Mouse (Mus musculus): Measurements from ENCODE around the gene Rbfox1. TPM values are rescaled to one million over a fixed set of nuclear protein-coding genes. Genes with fewer than 3 reads are reported as not detected.
A peak's percentile ranks its signal among the peaks of the same experiment; 100 is the strongest.

Gene Rbfox1
- polyA plus RNA-seq, 1 experiment from 2014 or later: 103 TPM

DNA sequence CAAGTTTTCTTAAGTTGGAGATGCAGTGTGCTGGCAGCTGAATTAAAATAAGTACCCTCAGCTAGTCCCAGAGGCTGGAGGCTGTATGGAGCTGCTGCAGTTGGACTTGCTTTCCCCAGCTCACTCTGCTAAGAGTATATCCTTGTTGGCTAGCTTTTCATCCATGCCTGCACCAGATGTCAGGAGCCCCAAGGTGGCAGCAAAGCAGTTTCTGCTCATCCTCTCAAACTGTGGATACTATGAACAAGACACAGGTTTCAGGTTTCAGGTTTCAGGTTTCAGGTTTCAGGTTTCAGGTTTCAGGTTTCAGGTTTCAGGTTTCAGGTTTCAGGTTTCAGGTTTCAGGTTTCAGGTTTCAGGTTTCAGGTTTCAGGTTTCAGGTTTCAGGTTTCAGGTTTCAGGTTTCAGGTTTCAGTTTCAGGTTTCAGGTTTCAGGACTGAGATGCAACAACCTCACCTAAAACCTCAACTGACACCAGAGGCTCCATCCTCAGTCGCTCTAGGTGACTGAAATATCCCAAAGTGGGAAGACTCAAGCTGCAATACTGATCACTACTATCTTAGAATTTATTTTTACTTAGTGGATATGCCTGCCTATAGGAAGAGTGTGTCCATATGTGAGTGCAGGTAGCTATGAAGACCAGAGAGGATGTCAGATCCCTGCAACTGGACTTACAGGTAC lies 801.1 kb downstream of the Rbfox1 start:
- Histone ChIP-seq H3K4me1 (replicated peaks) (no peaks in the 10 kb centered on the region), H3K4me3 (replicated peaks) (no peak overlapping the region), H3K36me3 (no peaks in the 10 kb centered on the region), H3K9me3 (no peaks in the 10 kb centered on the region), H3K9ac (replicated peaks) (no peak overlapping the region), H3K27ac (no peak overlapping the region), H3K4me2 (replicated peaks) (no peak overlapping the region), H3K27me3 (no peaks in the 10 kb centered on the region)
- no peak for ATAC-seq
- WGBS: 95% methylated on average over 1 of the region's 1 CpGs

DNA sequence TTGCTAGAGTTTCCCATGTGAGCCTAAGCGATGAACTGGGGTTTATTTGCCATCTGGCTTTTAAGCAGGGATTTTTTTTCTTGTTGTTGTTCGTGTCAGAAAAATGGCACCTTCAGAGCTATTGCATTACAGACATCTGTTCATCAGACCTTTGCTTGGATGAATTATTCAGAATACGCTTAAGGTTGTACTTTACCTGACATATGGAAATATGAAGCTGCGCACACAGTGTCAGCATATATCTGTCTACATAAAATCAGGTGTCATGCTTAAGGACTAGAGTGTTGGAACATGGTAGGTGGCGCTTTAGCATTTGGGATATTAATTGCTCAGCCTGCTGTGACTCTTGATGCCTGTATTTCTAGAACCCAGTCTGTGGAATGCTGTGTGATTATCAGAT lies 819.7 kb downstream of the Rbfox1 start:
- Histone ChIP-seq H3K27me3 (no peaks in the 10 kb centered on the region), H3K9me3 (no peaks in the 10 kb centered on the region), H3K4me2 (replicated peaks) (no peak overlapping the region), H3K4me1 (replicated peaks) (no peaks in the 10 kb centered on the region), H3K9ac (replicated peaks) (no peak overlapping the region), H3K4me3 (replicated peaks) (no peak overlapping the region), H3K36me3 (no peaks in the 10 kb centered on the region), H3K27ac (no peak overlapping the region)
- WGBS: 92% methylated on average over 5 of the region's 5 CpGs
- ATAC-seq: no peak

GRCm38 (mm10) chr16:6712341-6712740 lies 827.2 kb downstream of the Rbfox1 start:
- Histone ChIP-seq H3K4me3 (replicated peaks) (no peak overlapping the region), H3K27ac (no peak overlapping the region), H3K27me3 (no peaks in the 10 kb centered on the region), H3K36me3 (no peaks in the 10 kb centered on the region), H3K4me2 (replicated peaks) (no peak overlapping the region), H3K9ac (replicated peaks) (no peak overlapping the region), H3K4me1 (replicated peaks) (0 out of 2 replicates have a peak, but pooled peaks cover 5% of the 10 kb centered on the region), H3K9me3 (no peaks in the 10 kb centered on the region)
- 93% methylated on average over 1 of the region's 1 CpGs for WGBS
- ATAC-seq: no peak

GRCm38 (mm10) chr16:6715245-6715644 lies 830.1 kb downstream of the Rbfox1 start:
- H3K4me1 ChIP-seq (replicated peaks): 0 out of 2 replicates have a peak, but pooled peaks cover 5% of the 10 kb centered on the region
- no peaks in the 10 kb centered on the region for H3K27me3 ChIP-seq
- 91% methylated on average over 4 of the region's 4 CpGs for WGBS
- H3K36me3 ChIP-seq: no peaks in the 10 kb centered on the region
- no peaks in the 10 kb centered on the region for H3K9me3 ChIP-seq
- no peak overlapping the region for H3K4me2 ChIP-seq (replicated peaks)
- H3K4me3 ChIP-seq (replicated peaks): no peak overlapping the region
- no peak overlapping the region for H3K9ac ChIP-seq (replicated peaks)
- no peak overlapping the region for H3K27ac ChIP-seq
- no peak for ATAC-seq

- Histone ChIP-seq H3K9ac (replicated peaks) (no peak overlapping the region), H3K4me3 (replicated peaks) (no peak overlapping the region), H3K27me3 (no peaks in the 10 kb centered on the region), H3K9me3 (no peaks in the 10 kb centered on the region), H3K27ac (no peak overlapping the region), H3K4me2 (replicated peaks) (no peak overlapping the region), H3K4me1 (replicated peaks) (0 out of 2 replicates have a peak, but pooled peaks cover 5% of the 10 kb centered on the region), H3K36me3 (no peaks in the 10 kb centered on the region)
- WGBS: 80% methylated on average over 9 of the region's 9 CpGs
- ATAC-seq: peak; percentile 78; the same call in 1 of the 2 replicates
Measured at GRCm38 (mm10) chr16:6716214-6716911, 831.2 kb downstream of the Rbfox1 start.

DNA sequence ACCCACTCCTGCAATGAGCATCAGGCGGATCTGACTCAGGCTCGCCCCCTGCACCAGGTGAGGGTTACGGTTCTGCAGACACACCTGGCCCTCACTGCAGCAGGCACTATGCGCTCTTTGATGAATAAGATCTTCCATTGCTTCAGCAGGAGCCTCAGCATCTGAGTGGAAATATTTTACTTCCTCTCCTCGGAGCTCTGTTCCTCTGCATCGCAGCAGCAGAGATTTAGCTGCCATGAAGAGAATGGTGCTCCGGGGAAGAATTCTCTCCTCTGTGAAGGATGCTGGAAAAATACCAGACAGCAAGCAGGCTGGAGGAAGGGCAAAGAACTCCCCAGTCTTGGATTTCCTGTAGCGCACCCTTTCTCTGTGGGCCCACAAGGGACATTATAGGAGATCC lies 833.9 kb downstream of the Rbfox1 start:
- 83% methylated on average over 8 of the region's 8 CpGs for WGBS
- no peak for ATAC-seq
- Histone ChIP-seq H3K27me3 (no peaks in the 10 kb centered on the region), H3K9me3 (no peaks in the 10 kb centered on the region), H3K4me3 (replicated peaks) (no peak overlapping the region), H3K9ac (replicated peaks) (no peak overlapping the region), H3K27ac (no peak overlapping the region), H3K4me2 (replicated peaks) (no peak overlapping the region), H3K4me1 (replicated peaks) (0 out of 2 replicates have a peak, but pooled peaks cover 7% of the 10 kb centered on the region), H3K36me3 (no peaks in the 10 kb centered on the region)

GRCm38 (mm10) chr16:6732646-6733045 lies 847.5 kb downstream of the Rbfox1 start:
- WGBS: 87% methylated on average over 4 of the region's 4 CpGs
- no peaks in the 10 kb centered on the region for H3K36me3 ChIP-seq
- H3K27ac ChIP-seq: no peak overlapping the region
- no peak overlapping the region for H3K4me3 ChIP-seq (replicated peaks)
- H3K27me3 ChIP-seq: no peaks in the 10 kb centered on the region
- H3K9ac ChIP-seq (replicated peaks): no peak overlapping the region
- no peaks in the 10 kb centered on the region for H3K4me1 ChIP-seq (replicated peaks)
- ATAC-seq: no peak
- no peak overlapping the region for H3K4me2 ChIP-seq (replicated peaks)
- H3K9me3 ChIP-seq: no peaks in the 10 kb centered on the region

DNA sequence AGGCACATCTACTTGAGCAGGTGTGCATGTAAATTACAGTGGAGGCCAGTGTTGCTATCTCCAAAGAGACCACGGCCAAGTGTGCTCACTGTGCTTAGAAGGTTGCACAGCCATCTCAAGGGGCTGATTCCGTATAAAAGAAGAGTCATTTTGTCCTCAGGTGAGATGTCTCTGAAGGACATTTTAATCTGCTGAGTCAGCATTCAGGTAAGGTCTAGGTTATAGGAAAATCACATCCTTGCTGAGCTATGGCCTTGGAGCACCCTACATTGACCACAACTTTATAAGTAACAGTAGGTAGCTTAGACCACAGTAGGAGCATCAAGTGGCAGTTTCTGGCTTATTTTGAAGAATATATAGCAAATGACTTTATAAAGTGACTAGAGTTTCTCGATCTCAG lies 848.3 kb downstream of the Rbfox1 start:
- no peaks in the 10 kb centered on the region for H3K4me1 ChIP-seq (replicated peaks)
- no peaks in the 10 kb centered on the region for H3K9me3 ChIP-seq
- no peaks in the 10 kb centered on the region for H3K27me3 ChIP-seq
- no peak overlapping the region for H3K27ac ChIP-seq
- no peak overlapping the region for H3K9ac ChIP-seq (replicated peaks)
- H3K36me3 ChIP-seq: no peaks in the 10 kb centered on the region
- no peak for ATAC-seq
- 92% methylated on average over 3 of the region's 3 CpGs for WGBS
- H3K4me2 ChIP-seq (replicated peaks): no peak overlapping the region
- no peak overlapping the region for H3K4me3 ChIP-seq (replicated peaks)

DNA sequence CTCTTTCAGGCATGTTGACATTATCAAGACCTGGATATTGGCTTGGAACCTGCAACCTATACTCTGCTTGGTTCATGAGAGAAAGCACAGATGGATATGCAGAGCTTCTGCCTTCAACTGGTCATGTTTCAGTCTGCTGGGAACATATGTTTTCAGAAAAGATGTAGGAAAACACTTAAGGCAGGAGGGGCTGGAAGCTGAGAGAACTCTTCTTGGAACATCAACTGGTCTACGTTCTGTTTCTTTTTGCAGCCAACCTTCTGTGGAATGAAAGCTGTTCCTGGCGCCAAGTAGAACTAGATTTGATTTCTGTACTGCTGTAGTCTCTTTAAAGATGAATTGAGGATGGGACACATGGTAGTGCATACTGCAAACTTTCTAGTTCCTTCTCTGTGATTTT lies 851.4 kb downstream of the Rbfox1 start:
- Histone ChIP-seq H3K4me1 (replicated peaks) (no peaks in the 10 kb centered on the region), H3K27ac (no peak overlapping the region), H3K27me3 (no peaks in the 10 kb centered on the region), H3K4me3 (replicated peaks) (no peak overlapping the region), H3K9ac (replicated peaks) (no peak overlapping the region), H3K4me2 (replicated peaks) (no peak overlapping the region), H3K36me3 (no peaks in the 10 kb centered on the region), H3K9me3 (no peaks in the 10 kb centered on the region)
- 93% methylated on average over 2 of the region's 2 CpGs for WGBS
- no peak for ATAC-seq

DNA sequence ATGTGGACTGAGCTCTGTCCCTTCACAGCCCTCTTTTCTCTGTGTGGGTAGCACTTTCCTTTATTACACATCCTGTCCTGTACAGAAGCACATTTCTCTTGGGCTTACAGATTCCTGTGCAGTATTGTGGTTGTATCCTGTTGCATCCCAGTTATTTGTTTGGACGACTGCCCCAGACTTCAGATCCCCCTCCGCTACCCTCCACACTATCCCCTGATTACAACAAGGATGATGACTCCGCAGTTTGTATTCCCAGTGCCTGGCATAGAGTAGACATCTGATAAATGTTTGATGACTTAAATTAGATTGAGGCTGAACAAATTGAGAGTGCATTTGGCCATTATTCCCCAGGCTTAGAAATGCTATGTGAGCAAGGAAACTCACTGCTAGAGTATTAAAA lies 851.8 kb downstream of the Rbfox1 start:
- H3K9me3 ChIP-seq: no peaks in the 10 kb centered on the region
- H3K9ac ChIP-seq (replicated peaks): no peak overlapping the region
- 81% methylated on average over 3 of the region's 3 CpGs for WGBS
- no peak overlapping the region for H3K27ac ChIP-seq
- H3K4me2 ChIP-seq (replicated peaks): no peak overlapping the region
- no peaks in the 10 kb centered on the region for H3K4me1 ChIP-seq (replicated peaks)
- no peak for ATAC-seq
- no peaks in the 10 kb centered on the region for H3K27me3 ChIP-seq
- no peaks in the 10 kb centered on the region for H3K36me3 ChIP-seq
- no peak overlapping the region for H3K4me3 ChIP-seq (replicated peaks)

- WGBS: 76% methylated on average over 2 of the region's 2 CpGs
- Histone ChIP-seq H3K9ac (replicated peaks) (no peak overlapping the region), H3K27ac (no peak overlapping the region), H3K4me3 (replicated peaks) (no peak overlapping the region), H3K9me3 (no peaks in the 10 kb centered on the region), H3K27me3 (no peaks in the 10 kb centered on the region), H3K4me2 (replicated peaks) (no peak overlapping the region), H3K4me1 (replicated peaks) (no peaks in the 10 kb centered on the region), H3K36me3 (no peaks in the 10 kb centered on the region)
- ATAC-seq: no peak
Measured at GRCm38 (mm10) chr16:6746116-6746515, 861.0 kb downstream of the Rbfox1 start.

DNA sequence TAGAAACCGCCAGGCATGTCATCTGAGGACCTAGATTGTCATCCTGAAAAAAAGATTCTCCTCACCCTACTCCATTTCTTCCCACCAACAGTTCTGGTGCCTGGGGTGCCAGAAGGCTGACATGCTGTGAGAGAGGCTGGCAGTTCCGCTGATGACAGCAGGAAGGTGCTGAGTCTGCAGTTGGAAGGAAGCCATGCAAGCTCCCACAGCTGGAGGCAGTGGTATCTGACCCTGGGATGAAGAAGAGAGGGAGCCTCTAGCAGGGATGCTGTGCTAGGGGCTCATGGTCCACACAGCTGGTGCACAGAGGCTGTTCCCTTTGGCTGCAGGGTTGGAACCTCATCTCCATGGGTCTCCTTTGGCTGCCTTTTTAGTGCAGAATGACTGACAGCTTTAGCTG lies 865.3 kb downstream of the Rbfox1 start:
- Histone ChIP-seq H3K9me3 (no peaks in the 10 kb centered on the region), H3K4me1 (replicated peaks) (peaks cover 6% of the 10 kb centered on the region; the same call in 1 of the 2 replicates), H3K36me3 (no peaks in the 10 kb centered on the region), H3K27ac (no peak overlapping the region), H3K27me3 (no peaks in the 10 kb centered on the region), H3K4me2 (replicated peaks) (no peak overlapping the region), H3K9ac (replicated peaks) (no peak overlapping the region), H3K4me3 (replicated peaks) (no peak overlapping the region)
- 61% methylated on average over 2 of the region's 2 CpGs for WGBS
- no peak for ATAC-seq

Data from midbrain, embryonic 13.5 days (tissue).